Mouse (Mus musculus) gastrocnemius, postnatal 14 days (tissue): ENCODE results near the gene Olfr149. TPM values are rescaled to one million over a fixed set of nuclear protein-coding genes. Genes with fewer than 3 reads are reported as not detected.
"Not testable (repeated sequence)": the region's sequence is repeated elsewhere in the genome, so short reads cannot be mapped to it uniquely, and the experiment has no call there.

Experiments used
- DNase-seq: peaks from one replicate; pipeline ENCODE4 v3.0.0; 2021; ENCODE audit warnings: mixed read lengths
- intact Hi-C: fragments of 180-260 bp; cut with DNase I; formaldehyde crosslinking; loops from one replicate; pipeline ENCODE4 v1.15.1; 2025; ENCODE audit warnings: low total_unique reads
- long read RNA-seq, 2 experiments: library from polyadenylated mRNA; stranded (forward); transcript quantifications; one replicate each; pipeline ENCODE4 v2.0.0; 2021
- total RNA-seq, 2 experiments: library from RNA; stranded (reverse); gene quantifications; 2 replicates each; pipeline ENCODE4 v1.2.3; 2021

The Olfr149 gene
- not detected for total RNA-seq
- long read RNA-seq, experiment 1, result 0 reads
- long read RNA-seq, experiment 2, result 0 reads

- no peak for DNase-seq
- intact Hi-C loops, result no loop called here
Measured at GRCm38 (mm10) chr9:39707017-39707416, at the start of gene Olfr149. Gene Olfr149, minus strand, starts transcription at chr9:39707117.

DNA sequence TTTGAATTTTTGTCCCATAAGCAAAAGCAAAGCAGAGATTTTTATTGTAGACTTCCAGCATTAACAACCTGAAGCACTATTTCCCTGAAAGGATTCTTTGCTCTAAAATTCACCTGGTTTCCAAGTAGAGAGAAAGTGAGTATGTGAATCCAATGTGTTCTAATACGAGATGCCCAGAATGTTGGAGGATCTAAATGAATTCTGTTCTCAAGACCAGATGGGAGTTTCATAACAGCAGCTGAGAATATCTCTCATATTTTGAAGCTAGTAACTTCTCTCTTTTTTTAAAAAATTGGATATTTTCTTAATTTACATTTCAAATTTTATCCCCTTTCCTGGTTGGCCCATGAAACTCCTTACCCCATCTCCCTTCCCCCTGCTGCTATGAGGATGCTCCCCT, 39.5 kb upstream of the Olfr149 start:
- DNase-seq, result no peak
- intact Hi-C loops, result no loop called here

- DNase-seq, result no peak
- intact Hi-C loops, result no loop called here
Measured at GRCm38 (mm10) chr9:39745949-39746348, 39.0 kb upstream of the Olfr149 start, which contains the start of gene Olfr967. Gene Olfr967, plus strand, starts transcription at chr9:39746249.

- intact Hi-C loops, result no loop called here
Measured at GRCm38 (mm10) chr9:39740741-39741140, 33.8 kb upstream of the Olfr149 start.

GRCm38 (mm10) chr9:39730678-39731077, 23.8 kb upstream of the Olfr149 start, which contains the start of gene Olfr150:
Gene Olfr150, plus strand, starts transcription at chr9:39730978.
- no peak for DNase-seq
- intact Hi-C loops, result no loop called here

More at GRCm38 (mm10) chr9:39740741-39741140, 33.8 kb upstream of the Olfr149 start:
- DNase-seq, result no peak

GRCm38 (mm10) chr9:39711053-39711452, 4.1 kb upstream of the Olfr149 start, which contains the start of gene Olfr965:
Gene Olfr965, plus strand, starts transcription at chr9:39711353.
- intact Hi-C loops, result no loop called here
- no peak for DNase-seq

DNA sequence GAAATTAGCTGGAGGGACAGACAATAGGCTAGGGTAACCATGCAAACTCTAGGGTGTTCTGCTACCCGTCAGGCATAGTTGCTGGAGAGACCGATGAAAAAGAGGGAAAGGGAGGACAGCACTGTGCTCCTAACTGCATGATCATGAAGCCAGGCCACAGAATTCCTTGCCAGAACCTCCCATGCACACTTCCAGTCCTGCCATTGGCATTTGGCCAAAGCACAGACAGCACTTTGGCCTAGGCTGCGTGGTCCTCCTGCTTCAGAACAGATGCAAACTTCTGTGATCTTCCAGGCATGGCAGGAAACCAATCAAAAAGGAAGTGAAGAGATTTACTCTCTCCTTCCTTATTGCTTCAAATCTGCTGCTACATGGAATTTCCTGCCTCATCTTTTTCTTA, 2.0 kb upstream of the Olfr149 start:
- intact Hi-C loops, result no loop called here

DNA sequence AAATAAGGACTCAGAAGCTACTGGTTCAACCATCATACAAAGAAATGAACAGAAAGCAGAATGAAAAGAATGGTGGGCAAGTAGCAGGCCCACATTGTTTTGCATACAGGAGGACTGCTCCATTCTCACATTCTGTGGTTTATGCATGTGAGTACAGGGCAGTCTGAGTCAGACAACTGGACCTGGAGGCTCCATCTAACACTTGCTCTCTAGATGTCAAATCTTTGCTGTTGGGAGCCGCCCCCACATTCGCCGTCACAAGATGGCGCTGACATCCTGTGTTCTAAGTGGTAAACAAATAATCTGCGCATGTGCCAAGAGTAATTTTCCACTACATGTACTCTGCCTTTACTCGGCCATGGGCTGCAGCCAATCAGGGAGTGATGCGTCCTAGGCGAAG, 5.8 kb downstream of the Olfr149 start:
- DNase-seq, intact Hi-C loops: not testable (repeated sequence)

More for the DNA sequence above, 2.0 kb upstream of the Olfr149 start:
- DNase-seq, result peak; percentile 27

GRCm38 (mm10) chr9:39679280-39679679, 27.6 kb downstream of the Olfr149 start:
- no peak for DNase-seq
- intact Hi-C loops, result no loop called here

GRCm38 (mm10) chr9:39678557-39678956, 28.4 kb downstream of the Olfr149 start:
- DNase-seq, result no peak
- intact Hi-C loops, result no loop called here

GRCm38 (mm10) chr9:39674820-39675219, 32.1 kb downstream of the Olfr149 start:
- intact Hi-C loops, result no loop called here
- no peak for DNase-seq

DNA sequence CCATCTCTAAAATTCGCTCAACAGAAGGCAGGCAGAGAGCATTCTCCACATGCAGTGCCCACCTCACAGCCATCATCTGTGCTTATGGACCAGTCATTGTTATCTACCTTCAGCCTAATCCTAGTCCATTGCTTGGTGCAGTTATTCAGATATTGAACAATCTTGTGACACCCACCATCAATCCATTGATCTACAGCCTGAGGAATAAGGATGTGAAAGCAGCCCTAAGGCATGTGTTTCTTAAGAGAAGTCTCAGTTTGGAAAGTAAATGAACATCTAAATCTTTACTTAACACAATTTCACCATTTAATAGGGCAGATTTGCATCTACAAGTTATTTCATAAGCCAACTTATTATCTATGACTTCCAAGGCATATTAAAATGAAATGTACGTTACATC, 37.2 kb downstream of the Olfr149 start:
- DNase-seq, result no peak
- intact Hi-C loops, result no loop called here

DNA sequence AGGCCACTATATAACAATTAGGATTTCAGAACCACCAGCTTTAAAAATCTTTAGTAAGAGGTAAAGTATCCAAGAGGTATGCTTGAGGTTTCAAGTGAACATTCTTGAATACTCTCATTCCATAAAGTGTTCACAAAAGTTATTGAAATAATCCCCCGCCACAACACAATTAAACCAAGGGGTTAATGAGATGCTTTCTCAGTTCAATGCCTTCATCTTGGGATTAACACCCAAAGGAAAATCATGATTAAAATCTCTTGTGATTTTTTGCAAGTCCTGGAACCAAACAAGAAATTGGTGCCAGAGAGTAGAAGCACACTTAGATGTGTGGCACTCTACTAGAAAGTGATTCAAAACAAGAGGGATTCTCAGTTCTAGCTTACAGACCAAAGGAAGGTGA, 40.0 kb downstream of the Olfr149 start, which contains the start of gene Olfr963:
Gene Olfr963, plus strand, starts transcription at position 301 of the 400 bp plus-strand sequence.
- DNase-seq, result no peak
- intact Hi-C loops, result no loop called here

GRCm38 (mm10) chr9:39654756-39655396, 52.0 kb downstream of the Olfr149 start:
- intact Hi-C loops, result no loop called here
- DNase-seq, result no peak

Other genes with a start within 250 kb of the Olfr149 start
- not detected for gene Olfr955, start 235.2 kb downstream of the Olfr149 start, total RNA-seq
- not detected for gene Olfr44, start 213.1 kb downstream of the Olfr149 start, total RNA-seq
- gene Olfr957, start 191.3 kb downstream of the Olfr149 start, total RNA-seq, result not detected
- not detected for gene Olfr958, start 153.1 kb downstream of the Olfr149 start, total RNA-seq
- gene Olfr959, start 131.5 kb downstream of the Olfr149 start, total RNA-seq, result not detected
- gene AW551984, start 102.7 kb downstream of the Olfr149 start, total RNA-seq, result 10 to 100 TPM; 51.9 to 71.0 TPM
- gene Olfr148, start 96.5 kb downstream of the Olfr149 start, total RNA-seq, result not detected
- not detected for gene Olfr960, start 85.7 kb downstream of the Olfr149 start, total RNA-seq
- not detected for gene Olfr961, start 62.0 kb downstream of the Olfr149 start, total RNA-seq
- gene Olfr963, start 39.9 kb downstream of the Olfr149 start, total RNA-seq, result not detected
- not detected for gene Olfr965, start 4.2 kb upstream of the Olfr149 start, total RNA-seq
- not detected for gene Olfr150, start 23.9 kb upstream of the Olfr149 start, total RNA-seq
- not detected for gene Olfr967, start 39.1 kb upstream of the Olfr149 start, total RNA-seq
- gene Olfr968, start 76.1 kb upstream of the Olfr149 start, total RNA-seq, result not detected
- gene Olfr969, start 83.8 kb upstream of the Olfr149 start, total RNA-seq, result not detected
- gene Olfr970, start 101.7 kb upstream of the Olfr149 start, total RNA-seq, result not detected
- not detected for gene Olfr971, start 129.8 kb upstream of the Olfr149 start, total RNA-seq
- gene Olfr972, start 159.3 kb upstream of the Olfr149 start, total RNA-seq, result not detected
- gene Olfr229, start 200.2 kb upstream of the Olfr149 start, total RNA-seq, result not detected
- gene Olfr974, start 230.4 kb upstream of the Olfr149 start, total RNA-seq, result not detected
- gene Olfr975, start 244.9 kb upstream of the Olfr149 start, total RNA-seq, result not detected